Mouse (Mus musculus) ES-E14 (cell line): ENCODE measurements around the gene Adamts2.

Experiments used
- HCFC1 ChIP-seq: IDR thresholded peaks from 2 replicates; pipeline ENCODE4 v1.6.1; 2012; ENCODE audit warnings: low read length, inconsistent platforms, borderline replicate concordance; ENCODE audit not compliant: insufficient read depth
- ZNF384 ChIP-seq: IDR thresholded peaks from 2 replicates; pipeline ENCODE4 v1.6.1; 2012; ENCODE audit warnings: low read depth, low read length, inconsistent platforms

DNA sequence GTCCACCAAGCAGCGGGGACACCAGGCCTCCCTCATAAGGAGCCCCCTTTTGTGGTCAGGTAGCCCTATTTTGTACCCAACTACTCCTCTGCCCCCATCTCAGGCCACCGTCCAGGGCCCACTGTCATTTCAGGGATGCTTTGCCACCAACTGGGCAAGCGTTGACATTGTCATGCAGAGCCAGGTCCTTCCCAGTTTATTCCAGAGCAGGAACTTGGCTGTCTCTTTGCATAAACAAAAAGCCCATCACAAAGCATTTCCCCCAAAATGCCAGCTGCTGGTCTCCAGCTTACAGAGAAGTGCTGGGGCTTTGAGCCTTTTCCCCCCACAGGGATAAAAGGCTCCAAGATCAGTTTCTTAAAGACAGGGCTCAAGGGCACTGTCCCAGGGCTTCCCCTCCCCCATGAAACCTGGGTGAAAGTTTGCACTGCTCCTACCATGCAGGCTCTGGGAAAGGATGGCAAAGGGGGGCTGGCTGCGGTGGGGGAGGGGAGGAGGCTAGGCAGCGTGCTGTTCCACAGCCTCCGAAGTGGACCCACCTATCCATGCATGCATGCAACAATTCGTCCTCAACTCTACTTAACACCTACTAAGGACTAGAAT, 149.2 kb downstream of the Adamts2 start:
- TF ChIP-seq ZNF384 (no peak), HCFC1 (no peak)
